Mouse (Mus musculus) heart, adult 2 months (tissue): ENCODE measurements at regions not wholly inside any gene's neighbourhood (a gene's known extent, or its start where the extent isn't known, plus 50 kb on each side); places are given as distances from the start of the nearest gene placed in this dataset.

Experiments
- DNase-seq, 2 experiments: peaks; one replicate each; pipeline ENCODE4 v3.0.0; 2021
- H3K27ac ChIP-seq: fragments of 200-600 bp; 2 replicates; pipeline ENCODE4 v1.8.1; 2022
- H3K27me3 ChIP-seq: fragments of 200-500 bp; 2 replicates; pipeline ENCODE4 v1.6.1; 2012; ENCODE audit warnings: mild to moderate bottlenecking, low read length, inconsistent platforms, mixed read lengths; ENCODE audit not compliant: control insufficient read depth, insufficient read depth
- H3K36me3 ChIP-seq: fragments of 200-500 bp; 2 replicates; pipeline ENCODE4 v1.6.1; 2012; ENCODE audit warnings: low read length, inconsistent platforms; ENCODE audit not compliant: control insufficient read depth, insufficient read depth
- H3K4me1 ChIP-seq: fragments of 200-500 bp; 2 replicates; pipeline ENCODE4 v1.6.1; 2011; ENCODE audit warnings: low read length; ENCODE audit not compliant: control insufficient read depth, insufficient read depth
- H3K4me3 ChIP-seq: fragments of 200-600 bp; 2 replicates; pipeline ENCODE4 v1.8.1; 2022
- H3K79me2 ChIP-seq: fragments of 200-500 bp; replicated peaks from 2 replicates; pipeline ENCODE4 v1.6.1; 2012; ENCODE audit warnings: mild to moderate bottlenecking, inconsistent platforms, low read length, moderate library complexity, mixed read lengths; ENCODE audit not compliant: control insufficient read depth, insufficient read depth
- H3K9ac ChIP-seq: fragments of 200-500 bp; 2 replicates; pipeline ENCODE4 v1.6.1; 2012; ENCODE audit warnings: low read depth, mild to moderate bottlenecking, control low read depth, inconsistent platforms, low read length, mixed read lengths
- CTCF ChIP-seq: fragments of 200-600 bp; IDR thresholded peaks from 2 replicates; pipeline ENCODE4 v1.8.1; 2022; ENCODE audit warnings: antibody characterized with exemption, mild to moderate bottlenecking, moderate library complexity
- EP300 ChIP-seq: fragments of 200-500 bp; IDR thresholded peaks from 2 replicates; pipeline ENCODE4 v1.6.1; 2011; ENCODE audit warnings: low read depth, low read length, control low read depth; ENCODE audit not compliant: insufficient read depth
- POLR2A ChIP-seq: fragments of 200-500 bp; IDR thresholded peaks from 2 replicates; pipeline ENCODE4 v1.6.1; 2011; ENCODE audit warnings: mild to moderate bottlenecking, low read depth, low read length, control low read depth; ENCODE audit not compliant: insufficient read depth
- WGBS: fragments of 180-500 bp; shearing (Covaris S2); methylation state at CpG from one replicate; pipeline ENCODE4 v1.1.7; 2018; 5-methylcytosine and 5-hydroxymethylcytosine counted together
- intact Hi-C: fragments of 180-260 bp; cut with DNase I; formaldehyde crosslinking; loops from one replicate; pipeline ENCODE4 v1.15.1; 2025

GRCm38 (mm10) chr11:111568041-111568440 is 502.1 kb downstream of the Kcnj2 start:
- no peaks in the 10 kb centered on the region for H3K27me3 ChIP-seq
- H3K27ac ChIP-seq, result no peak overlapping the region
- no peak for TF ChIP-seq CTCF
- no peak for TF ChIP-seq POLR2A
- no peak for TF ChIP-seq EP300
- WGBS, result 84% methylated on average over 6 of the region's 6 CpGs
- H3K4me1 ChIP-seq, result no peaks in the 10 kb centered on the region
- no peak overlapping the region for H3K9ac ChIP-seq
- H3K79me2 ChIP-seq, result no peaks in the 10 kb centered on the region
- DNase-seq, result no peak
- no peaks in the 10 kb centered on the region for H3K36me3 ChIP-seq
- intact Hi-C loops, result no loop called here
- H3K4me3 ChIP-seq, result no peak overlapping the region

GRCm38 (mm10) chr11:111568876-111569275 is 502.9 kb downstream of the Kcnj2 start:
- no peak overlapping the region for H3K4me3 ChIP-seq
- no peaks in the 10 kb centered on the region for H3K79me2 ChIP-seq
- H3K27ac ChIP-seq, result no peak overlapping the region
- TF ChIP-seq POLR2A (no peak), EP300 (no peak)
- no peaks in the 10 kb centered on the region for H3K27me3 ChIP-seq
- no peak overlapping the region for H3K9ac ChIP-seq
- intact Hi-C loops, result no loop called here
- DNase-seq, result no peak
- no peaks in the 10 kb centered on the region for H3K36me3 ChIP-seq
- WGBS, result 77% methylated on average over 9 of the region's 9 CpGs
- H3K4me1 ChIP-seq, result no peaks in the 10 kb centered on the region

DNA sequence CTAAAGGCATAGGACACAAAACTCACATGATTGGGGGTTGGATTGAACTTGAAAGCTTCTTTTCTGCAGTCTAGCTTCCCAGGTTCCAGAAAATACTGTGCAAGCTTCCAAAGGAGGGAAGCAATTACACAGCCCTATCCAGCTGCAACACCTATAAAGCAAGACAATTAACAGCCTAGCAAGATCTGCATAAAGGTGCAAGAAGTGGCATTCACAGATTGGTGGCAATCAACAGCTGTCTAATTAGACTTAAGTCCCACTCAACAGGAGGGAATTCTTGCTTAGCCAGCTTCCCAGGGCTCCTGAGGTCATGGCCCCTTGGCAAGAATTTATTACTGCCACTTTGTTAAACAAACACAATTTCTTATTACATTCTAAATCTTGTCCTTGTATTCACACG is 511.9 kb downstream of the Kcnj2 start:
- WGBS, result 44% methylated on average over 1 of the region's 1 CpGs
- intact Hi-C loops, result no loop called here
- Histone ChIP-seq H3K27ac (no peak overlapping the region), H3K27me3 (no peaks in the 10 kb centered on the region), H3K79me2 (no peaks in the 10 kb centered on the region), H3K4me1 (no peaks in the 10 kb centered on the region), H3K9ac (no peak overlapping the region), H3K4me3 (no peak overlapping the region), H3K36me3 (no peaks in the 10 kb centered on the region)
- TF ChIP-seq POLR2A, result no peak
- DNase-seq, result no peak

DNA sequence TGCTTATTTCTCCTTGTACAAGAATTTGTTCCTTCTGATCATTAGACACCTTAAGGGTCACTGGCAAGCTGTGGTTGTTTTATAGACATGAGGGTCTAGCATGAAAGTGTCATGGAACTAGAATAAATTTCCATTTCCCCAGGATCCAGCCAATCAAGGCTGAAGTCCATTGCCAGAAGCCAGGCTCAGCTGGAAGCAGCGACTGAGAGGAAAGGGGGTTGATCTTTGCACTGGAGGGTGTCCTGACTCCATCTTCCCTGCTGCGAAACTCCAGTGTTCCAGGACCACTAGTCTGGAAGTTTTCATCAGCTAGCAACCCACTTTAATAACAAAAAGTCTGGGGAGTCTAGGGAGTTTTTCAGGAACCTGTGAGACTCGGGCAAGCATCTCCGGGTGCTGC is 517.0 kb downstream of the Kcnj2 start:
- intact Hi-C loops, result no loop called here
- 70% methylated on average over 4 of the region's 4 CpGs for WGBS
- DNase-seq, result no peak
- Histone ChIP-seq H3K27ac (no peak overlapping the region), H3K79me2 (no peaks in the 10 kb centered on the region), H3K9ac (no peak overlapping the region), H3K4me1 (no peaks in the 10 kb centered on the region), H3K27me3 (no peaks in the 10 kb centered on the region), H3K36me3 (no peaks in the 10 kb centered on the region), H3K4me3 (no peak overlapping the region)
- TF ChIP-seq EP300 (no peak), POLR2A (no peak), CTCF (no peak)

DNA sequence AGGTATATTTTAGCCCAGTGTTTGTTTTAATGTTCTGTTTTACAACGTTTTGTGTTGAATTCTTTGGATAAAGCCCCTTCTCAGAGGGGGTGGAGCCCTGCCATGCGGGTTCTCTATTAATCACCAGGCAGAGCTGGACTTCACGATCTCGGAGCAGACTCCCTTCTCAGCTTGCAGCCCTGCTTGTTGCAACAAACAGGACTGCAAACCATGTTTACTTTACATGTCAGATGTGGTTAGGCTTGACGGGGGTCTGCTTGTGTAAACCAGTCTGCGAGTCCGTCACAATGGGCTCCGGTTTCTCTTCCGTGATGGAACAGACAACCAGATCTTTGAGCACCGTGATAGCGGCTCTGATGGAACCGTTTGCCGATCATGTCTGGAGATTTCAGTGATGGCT is 517.6 kb downstream of the Kcnj2 start:
- H3K9ac ChIP-seq, result no peak overlapping the region
- H3K4me1 ChIP-seq, result no peaks in the 10 kb centered on the region
- 53% methylated on average over 13 of the region's 13 CpGs for WGBS
- no peak overlapping the region for H3K4me3 ChIP-seq
- H3K27ac ChIP-seq, result no peak overlapping the region
- H3K27me3 ChIP-seq, result no peaks in the 10 kb centered on the region
- DNase-seq, result no peak
- H3K79me2 ChIP-seq, result no peaks in the 10 kb centered on the region
- TF ChIP-seq CTCF (no peak), EP300 (no peak), POLR2A (no peak)
- H3K36me3 ChIP-seq, result no peaks in the 10 kb centered on the region
- intact Hi-C loops, result no loop called here

- no peaks in the 10 kb centered on the region for H3K27me3 ChIP-seq
- TF ChIP-seq CTCF (no peak), EP300 (no peak), POLR2A (no peak)
- no peak overlapping the region for H3K4me3 ChIP-seq
- no peaks in the 10 kb centered on the region for H3K79me2 ChIP-seq
- H3K27ac ChIP-seq, result no peak overlapping the region
- H3K9ac ChIP-seq, result no peak overlapping the region
- no peaks in the 10 kb centered on the region for H3K36me3 ChIP-seq
- no peaks in the 10 kb centered on the region for H3K4me1 ChIP-seq
- intact Hi-C loops, result no loop called here
- DNase-seq, result no peak
Observed at GRCm38 (mm10) chr11:111599456-111599855, 533.5 kb downstream of the Kcnj2 start.
